Mouse (Mus musculus) retina, postnatal 7 days (tissue): Measurements from ENCODE around the gene Fblim1.

ENCODE experiments used
- DNase-seq: peaks from one replicate; pipeline ENCODE4 v3.0.0-alpha.2; 2012; ENCODE audit warnings: low read depth, low spot score

Gene Fblim1

DNA sequence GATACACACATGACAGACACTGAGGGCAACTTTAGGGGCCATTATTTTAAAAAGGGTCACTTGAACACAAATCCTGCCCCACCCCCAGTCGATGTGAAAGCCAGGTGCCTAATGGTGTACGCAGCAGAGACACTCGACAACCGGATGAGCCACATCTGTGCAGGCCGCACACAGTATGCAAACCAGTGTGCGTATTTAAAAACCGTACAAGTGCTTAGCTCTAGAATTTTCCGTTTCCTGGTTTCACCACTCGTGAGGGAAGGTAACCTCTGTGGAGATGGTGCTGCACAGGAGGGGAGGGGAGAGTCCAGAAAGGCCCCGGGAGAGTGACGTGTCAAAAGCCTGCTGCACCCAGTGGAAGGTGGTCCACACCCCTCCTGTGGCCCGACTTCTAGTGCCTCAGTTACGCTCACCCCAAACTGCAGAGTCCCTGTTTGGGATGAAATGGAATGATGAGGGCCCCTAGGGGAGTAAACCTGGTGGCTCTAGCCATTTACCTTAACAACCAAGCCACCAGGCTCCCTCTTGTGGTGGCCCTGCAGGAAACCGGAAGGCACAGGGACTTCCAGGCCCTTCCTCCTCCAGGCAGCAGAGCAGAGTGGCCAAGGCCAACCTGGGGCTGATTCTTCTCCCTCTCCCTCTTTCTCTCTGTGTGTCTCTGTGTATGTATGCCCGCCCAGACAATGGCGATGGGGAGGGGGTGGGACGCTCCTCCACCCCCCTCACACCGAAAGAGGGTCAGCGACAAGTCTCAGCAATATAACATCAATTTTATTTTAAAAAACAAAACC, 19.3 kb upstream of the Fblim1 start:
- no peak for DNase-seq

DNA sequence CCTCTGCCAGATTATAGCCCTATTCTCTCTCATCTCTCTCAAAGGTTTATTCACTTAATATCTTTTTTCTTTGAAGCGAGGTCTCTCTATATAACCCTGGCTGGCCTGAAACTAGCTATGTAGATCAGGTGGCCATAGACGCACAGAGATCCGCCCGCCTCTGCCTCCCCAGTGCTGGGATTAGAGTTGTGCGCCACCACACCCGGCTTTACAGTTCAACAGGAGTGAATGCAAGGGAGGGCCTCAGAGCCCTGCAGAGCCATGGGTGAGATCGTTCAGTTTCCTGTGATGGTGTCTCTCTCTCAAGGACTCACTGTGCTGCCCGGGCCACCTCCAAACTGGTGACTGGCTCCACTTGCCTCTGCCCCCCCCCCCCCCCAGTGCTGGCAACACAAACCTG, 18.2 kb upstream of the Fblim1 start:
- DNase-seq, result no peak

DNA sequence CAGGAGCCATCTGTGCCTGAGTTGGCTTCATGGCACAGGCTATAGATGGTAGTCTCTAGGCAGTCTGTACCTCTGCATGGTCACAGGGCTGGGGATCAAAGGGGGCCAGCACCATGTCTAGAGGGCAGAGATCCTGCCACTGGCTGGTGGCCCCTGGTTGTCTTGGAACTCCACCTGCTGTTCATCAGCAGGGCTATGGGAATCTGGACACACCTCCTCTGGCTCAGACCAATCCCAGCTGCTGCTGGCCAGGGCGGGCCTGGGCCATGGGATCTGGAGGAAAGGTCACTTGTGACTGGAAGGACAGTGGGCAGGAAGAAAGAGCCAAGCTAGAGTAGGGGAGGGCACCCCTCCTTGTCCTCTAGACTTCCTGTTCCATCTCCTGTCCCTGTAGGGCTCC, 17.8 kb upstream of the Fblim1 start, which contains the start of gene Slc25a34:
Gene Slc25a34, minus strand, starts transcription at position 156 of the 400 bp plus-strand sequence.
- no peak for DNase-seq

DNA sequence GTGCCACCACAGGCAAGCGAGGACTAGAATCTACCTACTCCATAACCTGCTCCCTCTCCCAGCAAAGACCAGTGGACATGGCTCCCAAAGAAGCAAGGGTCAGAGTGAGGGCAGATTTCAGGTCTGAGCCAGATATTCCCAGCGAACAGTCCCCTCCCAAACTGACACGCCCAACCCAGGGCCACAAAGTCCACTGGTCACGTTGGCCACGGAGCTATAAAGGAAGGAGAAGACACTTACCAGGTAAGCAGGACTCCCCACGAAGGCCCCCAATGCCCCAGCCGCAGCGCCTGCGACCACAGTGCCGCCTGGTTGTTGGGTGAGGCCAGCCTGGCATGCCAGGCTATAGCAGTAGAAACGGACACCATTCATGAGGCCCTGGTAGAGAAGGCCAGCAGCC, 17.1 kb upstream of the Fblim1 start:
- DNase-seq, result no peak

DNA sequence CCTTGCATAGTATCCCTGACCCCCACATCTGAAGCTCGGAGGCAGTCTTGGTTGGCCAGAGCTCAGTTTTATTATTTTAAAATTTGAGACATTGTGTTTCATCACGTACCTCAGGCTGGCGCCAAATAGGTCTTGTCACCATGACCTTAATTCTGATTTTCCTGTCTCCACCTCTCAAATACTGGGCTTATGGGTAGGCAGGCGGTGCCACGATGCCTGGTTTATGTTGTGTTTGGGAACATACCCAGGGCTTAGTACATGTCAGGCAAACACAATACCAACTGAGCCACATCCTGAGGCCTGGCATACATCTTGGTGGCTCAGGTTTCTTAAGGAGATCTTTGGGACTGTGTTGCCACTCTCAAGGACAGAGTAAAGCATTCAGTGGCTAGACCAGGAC, 16.7 kb upstream of the Fblim1 start:
- no peak for DNase-seq

DNA sequence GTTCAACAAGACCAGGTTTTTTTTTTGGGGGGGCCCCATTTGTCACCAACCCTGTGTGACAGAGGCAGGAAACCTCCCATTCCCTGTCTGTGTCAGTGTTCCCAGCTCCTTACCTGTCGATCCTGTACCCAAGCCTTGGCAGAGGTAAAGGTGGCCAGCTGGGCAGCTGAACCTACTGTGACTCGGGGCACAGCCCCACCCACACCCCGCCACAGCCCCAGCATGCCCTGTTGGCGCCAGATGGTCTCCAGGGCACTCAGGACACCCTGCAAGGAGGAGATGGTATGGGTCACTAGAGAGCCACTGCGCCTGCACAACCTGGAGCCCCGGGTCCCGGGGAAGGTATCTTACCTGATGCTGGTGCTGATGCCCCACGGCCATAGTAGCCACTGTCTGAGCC, 16.2 kb upstream of the Fblim1 start:
- no peak for DNase-seq

DNA sequence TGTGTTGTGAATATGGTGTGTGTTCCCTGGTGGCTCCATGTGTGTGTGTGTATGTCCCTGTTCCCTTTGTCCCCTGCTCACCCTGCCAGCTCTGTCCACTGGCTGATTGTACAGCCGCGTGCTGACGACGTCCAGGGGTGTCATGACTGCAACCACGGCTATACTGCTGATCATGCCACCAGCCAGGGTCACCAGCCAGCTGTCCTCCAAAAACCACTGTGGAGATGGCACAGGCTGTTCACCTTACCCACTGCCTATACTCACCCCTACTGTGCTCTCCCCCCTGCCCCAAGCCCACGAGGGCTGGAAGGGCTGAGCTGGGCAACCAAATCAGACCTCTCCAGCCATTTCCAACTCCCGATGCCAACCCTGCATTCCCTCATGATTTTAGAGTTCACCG, 15.4 kb upstream of the Fblim1 start:
- no peak for DNase-seq

DNA sequence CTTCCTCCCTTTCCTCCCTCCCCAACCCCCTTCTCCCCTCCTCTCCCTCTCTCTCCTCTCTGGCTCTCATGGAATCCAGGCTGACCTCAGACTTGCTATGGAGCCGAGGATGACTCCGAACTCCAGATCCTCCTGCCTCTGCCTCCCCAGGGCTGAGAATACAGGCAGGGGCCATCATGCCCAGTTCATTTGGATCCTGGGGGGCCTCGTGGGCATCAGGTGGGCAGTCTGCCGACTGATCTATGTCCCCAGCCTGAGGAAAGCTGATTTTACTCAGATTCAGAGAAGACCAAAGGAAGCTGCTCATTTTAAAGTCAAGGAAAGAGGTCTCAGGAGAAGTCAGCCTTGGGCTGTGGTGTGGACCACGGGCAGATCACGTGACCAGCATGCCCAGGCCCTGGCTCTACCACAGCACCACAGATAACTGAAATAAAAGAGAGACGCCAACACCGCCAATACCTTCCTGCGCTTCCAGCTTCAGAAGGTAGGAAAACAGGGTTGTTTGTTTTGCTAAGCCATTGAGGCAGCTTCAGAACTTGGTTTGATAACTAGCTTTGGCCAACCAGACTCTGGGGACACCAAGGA, 13.5 kb upstream of the Fblim1 start:
- DNase-seq, result no peak

DNA sequence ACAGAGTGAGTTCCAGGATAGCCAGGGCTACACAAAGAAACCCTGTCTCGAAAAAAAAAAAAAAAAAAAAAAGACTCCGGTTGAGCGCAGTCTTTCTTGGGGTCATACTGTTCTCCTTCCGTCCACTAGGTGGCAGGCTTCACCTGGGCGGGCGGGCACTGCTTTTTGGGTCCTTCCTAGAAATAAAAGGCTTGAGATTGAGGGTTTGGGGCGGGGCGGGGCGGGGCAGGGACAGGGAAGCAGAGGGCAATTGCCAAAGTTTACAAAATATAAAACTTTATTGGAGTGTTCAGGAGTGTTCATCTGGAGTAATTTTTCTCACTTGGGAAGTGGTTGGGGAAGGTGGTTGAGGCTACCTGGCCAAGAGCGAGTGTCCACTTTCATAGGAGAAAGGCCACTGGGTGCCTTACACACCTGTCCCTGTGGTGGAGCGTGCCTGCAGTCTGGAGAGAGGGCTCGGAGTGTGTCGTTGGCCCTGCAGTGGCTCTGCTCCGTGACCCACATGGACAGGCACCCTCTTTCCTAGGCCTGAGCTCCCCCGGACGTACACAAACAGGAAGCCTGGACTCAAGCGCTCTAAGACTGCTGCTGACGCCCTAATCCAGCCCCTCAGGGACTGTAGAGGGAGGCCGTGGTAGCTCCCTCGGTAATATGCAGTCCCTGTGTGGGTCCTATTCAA, 12.8 kb upstream of the Fblim1 start, which contains the start of gene Tmem82:
Gene Tmem82, minus strand, starts transcription at position 69 of the 679 bp plus-strand sequence.
- no peak for DNase-seq

DNA sequence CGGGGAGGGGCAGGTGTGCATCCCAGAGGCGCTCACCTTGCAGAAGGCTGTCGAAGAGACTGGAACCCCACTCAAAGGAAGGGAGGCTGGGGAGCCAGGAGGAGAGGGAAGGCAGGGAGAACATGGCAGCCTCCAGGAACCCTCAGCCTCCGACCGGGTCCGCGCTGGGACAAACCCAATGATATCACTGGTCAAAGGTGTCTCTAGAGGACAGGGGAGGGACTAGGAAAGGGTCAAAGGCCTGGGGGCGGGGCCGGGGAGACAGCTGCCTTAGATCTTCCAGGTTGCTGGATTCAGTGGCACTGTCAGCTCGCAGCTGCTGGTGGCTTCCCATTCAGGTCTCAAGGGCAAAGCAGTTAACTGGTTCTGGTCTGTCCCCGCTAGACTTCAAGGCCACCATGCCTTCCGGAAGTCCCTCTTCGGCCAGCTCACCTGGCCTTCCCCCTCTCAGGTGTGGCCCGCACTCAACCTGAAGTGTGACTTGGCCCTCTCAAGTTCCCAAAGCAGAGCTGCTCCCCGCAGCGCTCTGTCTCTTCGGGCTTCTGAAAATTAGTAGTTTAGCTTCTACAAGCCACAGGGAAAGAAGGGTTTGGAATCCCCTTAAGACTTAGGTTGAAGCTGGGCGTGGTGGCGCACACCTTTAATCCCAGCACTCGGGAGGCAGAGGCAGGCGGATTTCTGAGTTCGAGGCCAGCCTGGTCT, 12.1 kb upstream of the Fblim1 start:
- no peak for DNase-seq

DNA sequence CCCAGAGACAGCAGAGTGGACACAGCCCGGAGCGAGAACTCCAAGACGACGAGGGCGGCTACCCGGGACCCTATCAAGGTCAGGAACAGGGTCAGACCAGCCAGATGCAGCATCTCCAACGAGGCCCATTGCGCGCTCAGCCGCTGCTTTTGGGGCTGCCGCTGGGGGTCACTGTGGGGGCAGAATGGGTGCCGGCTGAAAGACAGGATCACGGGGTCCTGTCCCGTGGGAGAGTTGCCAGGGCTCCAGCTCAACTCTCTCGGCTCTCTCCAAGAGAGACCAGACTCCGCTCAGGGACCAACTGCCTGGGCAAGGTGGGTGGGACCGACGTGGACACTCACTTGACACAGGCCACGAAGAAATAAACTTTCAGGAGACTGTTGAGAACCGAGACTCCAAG, 11.4 kb upstream of the Fblim1 start:
- no peak for DNase-seq

DNA sequence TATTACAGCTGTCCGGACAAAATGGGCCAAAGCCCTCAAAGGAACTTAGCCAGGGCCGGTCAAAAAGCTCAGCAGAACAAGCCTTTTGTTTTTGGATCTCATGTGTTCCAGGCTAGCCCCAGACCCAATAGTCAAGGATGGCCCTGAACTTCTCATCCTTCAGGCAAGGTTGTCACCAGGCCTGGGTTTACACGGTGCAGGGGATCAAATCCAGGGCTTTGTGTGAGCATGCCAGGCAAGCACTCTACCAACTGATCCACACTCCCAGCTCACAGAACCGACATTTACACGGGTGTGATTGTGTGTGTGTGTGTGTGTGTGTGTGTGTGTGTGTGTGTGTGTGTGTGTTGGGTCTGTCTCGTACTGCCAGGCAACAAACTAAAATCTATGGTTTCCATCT, 10.9 kb upstream of the Fblim1 start:
- no peak for DNase-seq

DNA sequence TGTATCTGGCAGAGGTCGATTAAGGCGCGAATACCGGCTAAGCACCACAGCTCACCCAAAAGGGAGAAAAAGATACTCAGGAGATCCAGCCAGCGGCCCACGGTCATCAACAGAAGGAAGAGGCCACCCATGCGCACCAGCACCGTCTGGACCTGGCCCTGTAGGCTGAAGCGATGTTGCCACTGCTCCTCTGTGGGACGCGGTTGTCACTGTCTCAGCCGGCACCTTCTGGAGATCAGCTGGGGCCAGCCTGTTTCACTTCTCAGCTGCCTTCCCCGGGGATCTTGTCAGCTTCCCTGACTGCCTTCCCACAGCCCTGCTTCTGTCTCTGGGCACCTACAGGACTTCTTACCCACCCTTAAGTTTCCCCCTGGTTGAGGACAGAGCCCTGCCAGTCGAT, 9.1 kb upstream of the Fblim1 start:
- no peak for DNase-seq

DNA sequence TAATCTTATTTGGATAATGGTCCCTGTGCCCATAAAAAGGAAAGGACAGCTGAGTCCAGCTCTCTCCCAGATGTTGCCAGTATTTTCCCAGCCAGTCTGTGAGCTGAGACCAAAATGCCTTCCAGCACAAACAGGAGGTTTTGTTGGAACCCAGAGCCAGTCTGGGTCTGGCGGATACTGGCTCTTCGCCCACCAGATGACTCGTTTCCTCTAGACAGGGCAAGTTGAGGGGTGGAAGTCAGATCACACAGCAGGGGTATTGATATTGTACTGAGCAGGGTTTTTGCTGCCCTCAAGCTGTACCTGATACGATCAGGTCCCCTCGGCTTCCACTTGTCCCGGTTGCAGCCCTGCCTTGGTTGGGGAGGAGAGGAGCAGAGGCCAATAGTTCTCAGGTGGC, 3.6 kb upstream of the Fblim1 start:
- no peak for DNase-seq

DNA sequence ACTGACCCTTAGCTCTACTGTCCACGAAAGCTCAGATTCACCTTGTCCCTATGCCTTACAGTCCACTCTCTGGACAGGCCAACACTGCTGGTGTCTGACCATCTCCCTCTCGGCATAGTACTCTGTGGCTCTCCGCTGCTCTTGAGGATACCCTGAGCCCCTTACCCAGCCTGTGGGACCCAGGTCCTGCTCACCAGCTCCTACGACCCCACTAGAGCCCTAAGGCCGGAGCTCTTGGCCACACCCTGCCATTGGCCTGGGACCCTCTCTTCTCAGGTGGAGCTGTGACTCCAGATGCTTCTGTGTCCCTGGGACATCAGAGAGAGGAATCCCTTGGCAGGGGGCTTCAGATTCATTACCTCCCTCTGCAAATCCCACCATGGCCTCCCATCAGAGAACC, 475 bp downstream of the Fblim1 start:
- no peak for DNase-seq

DNA sequence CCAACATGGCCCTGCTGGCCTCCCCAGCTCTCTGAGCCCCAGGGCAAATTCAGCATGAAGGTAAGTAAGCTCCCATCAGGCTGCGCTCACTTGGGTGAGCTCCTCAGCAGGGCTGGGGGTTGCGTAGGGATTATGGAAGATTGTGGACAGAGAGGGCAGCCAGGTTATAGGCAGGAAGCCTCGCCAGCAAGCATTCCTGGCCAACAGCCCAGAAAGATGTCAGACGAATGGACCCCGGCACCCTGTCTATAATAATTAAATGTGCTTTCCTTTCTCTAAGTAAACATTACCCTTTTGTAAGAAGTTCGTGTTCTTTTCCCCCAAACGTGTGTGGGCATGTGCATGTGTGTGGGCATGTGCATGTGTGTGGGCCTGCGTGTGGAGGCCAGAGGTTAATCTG, 1.4 kb downstream of the Fblim1 start:
- DNase-seq, result no peak

DNA sequence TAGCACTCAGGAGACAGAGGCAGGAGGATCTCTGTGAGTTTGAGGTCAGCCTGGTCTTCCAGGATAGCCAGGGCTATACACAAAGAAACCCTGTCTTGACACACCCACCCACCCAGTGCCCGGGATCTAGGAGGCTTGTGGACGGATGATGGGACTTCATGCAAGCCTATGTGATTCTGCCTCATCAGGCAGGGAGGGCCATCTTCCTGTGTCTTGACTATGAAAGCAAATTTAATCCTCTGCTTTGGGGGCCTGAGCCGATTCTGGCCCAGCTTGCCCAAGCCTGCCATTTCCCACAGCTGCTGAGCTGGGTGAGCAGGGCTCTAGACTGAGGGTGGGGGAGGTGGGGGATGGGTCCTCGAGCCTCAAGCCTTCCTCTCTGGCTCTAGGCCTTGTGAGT, 2.0 kb downstream of the Fblim1 start:
- no peak for DNase-seq

DNA sequence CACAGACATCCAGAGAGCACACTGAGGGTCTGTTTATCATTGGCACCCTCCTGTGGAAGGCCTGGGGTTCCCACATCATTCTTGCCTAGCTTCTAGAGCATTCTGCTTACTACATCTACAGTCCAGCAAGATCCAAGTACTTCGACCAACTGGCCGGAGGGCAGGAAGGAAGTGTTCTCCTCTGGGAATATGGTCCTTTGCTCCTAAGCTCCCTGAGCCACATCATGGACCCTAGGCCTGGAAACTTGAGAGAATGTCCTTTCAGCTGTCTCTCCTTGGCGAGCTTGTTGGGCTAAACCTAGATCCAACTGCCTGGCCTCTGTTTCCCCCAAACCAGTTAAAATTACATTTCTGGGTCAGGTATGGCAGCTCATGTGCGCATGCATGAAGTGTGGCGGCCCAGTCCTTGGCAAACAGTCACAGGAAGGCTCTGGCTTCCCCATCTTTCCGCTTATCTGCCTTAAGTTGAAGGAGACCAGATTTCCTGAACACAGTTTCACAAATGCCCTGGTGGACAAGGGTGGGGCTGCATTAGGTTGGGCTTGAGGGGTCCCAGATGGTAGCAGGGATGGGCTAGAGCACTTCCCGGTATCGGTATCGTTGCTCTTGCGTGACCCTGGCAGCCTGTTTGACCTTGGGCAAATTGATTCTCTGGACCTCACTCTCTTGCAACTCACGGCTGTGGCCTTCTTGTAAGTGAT, 3.2 kb downstream of the Fblim1 start:
- no peak for DNase-seq

DNA sequence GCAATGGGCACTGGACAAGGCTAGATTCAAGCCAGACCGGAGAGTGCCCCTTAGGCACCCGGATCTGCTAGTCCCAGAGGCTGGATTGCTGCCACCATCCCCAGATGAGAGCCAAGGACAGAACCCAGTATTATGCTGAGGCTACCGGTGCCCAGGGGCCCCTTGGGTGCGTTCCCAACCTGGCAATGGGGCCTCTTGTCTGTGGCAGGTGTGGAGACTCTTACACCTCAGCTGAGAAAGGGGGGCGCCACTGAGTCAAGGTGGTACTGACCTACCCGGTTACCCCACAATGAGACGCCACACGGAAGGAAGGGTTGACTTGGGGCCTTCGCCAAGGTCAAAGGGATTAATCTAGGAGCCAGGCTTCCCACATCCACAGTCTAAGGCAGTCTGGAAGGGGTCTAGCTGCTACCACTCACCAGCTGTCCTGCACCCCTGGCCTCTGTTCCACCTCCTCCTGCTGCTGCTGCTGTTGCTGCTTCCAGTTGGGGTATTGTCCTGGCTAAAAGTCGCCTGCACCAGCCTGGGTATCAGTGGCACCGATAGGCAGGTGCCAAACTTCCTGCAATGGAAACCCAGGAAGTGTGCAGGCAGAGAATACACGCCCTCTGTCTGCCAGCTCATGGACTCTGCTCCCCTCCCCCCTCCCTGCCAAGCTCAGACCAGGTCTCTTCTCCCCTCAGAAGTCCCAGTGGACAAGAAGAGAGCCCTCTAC, 4.6 kb downstream of the Fblim1 start:
- DNase-seq, result no peak

DNA sequence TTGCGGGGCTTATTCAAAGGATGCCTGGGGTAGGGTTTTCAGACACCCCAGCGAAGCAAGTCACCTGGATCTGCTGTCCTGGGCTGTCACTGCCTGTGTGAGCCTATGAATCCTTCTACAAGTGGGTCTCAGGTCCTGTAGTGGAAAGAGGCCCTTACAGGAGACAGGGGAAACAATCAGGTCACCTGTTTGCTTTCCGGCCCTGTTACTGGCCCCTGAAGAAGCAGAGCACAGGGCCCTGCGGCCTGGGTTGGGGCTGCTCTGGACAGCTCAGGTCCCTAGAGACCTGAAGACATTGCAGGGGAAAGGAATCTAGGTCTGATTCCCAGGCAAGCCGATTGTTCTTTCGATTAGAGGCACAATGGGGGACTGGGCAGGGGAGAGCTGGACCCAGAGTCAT, 5.5 kb downstream of the Fblim1 start:
- no peak for DNase-seq
